Mouse (Mus musculus): ENCODE measurements at regions not wholly inside any gene's neighbourhood (a gene's known extent, or its start where the extent isn't known, plus 50 kb on each side); places are given as distances from the start of the nearest gene placed in this dataset.

- DNase-seq (ENCODE audit: low spot score in 2 of 2) = no peak
- intact Hi-C loops (cut with DNase I) = no loop called here
These were observed 205.8 kb upstream of the Kirrel3 start for GRCm38 (mm10) chr9:34279906-34280305.

GRCm38 (mm10) chr9:34280311-34281208 lies 205.1 kb upstream of the Kirrel3 start:
- intact Hi-C loops (cut with DNase I) = no loop called here

GRCm38 (mm10) chr9:34323571-34323970 lies 162.1 kb upstream of the Kirrel3 start:
- no peak for DNase-seq (ENCODE audit: low spot score in 2 of 2)
- intact Hi-C loops (cut with DNase I) = no loop called here

More at GRCm38 (mm10) chr9:34280311-34281208, 205.1 kb upstream of the Kirrel3 start:
- DNase-seq (ENCODE audit: low spot score in 2 of 2) = no peak

- no peak for DNase-seq (ENCODE audit: low spot score in 2 of 2)
- intact Hi-C loops (cut with DNase I) = no loop called here
These were observed 157.0 kb upstream of the Kirrel3 start for GRCm38 (mm10) chr9:34328723-34329122.

- intact Hi-C loops (cut with DNase I) = no loop called here
- DNase-seq (ENCODE audit: low spot score in 2 of 2) = no peak
These were observed 151.6 kb upstream of the Kirrel3 start for GRCm38 (mm10) chr9:34334112-34334511.

- intact Hi-C loops (cut with DNase I) = no loop called here
- no peak for DNase-seq (ENCODE audit: low spot score in 2 of 2)
These were observed 150.9 kb upstream of the Kirrel3 start for GRCm38 (mm10) chr9:34334555-34335468.

GRCm38 (mm10) chr9:34348442-34348841 lies 137.3 kb upstream of the Kirrel3 start:
- DNase-seq (ENCODE audit: low spot score in 2 of 2) = no peak
- intact Hi-C loops (cut with DNase I) = no loop called here

- DNase-seq (ENCODE audit: low spot score in 2 of 2) = no peak
- intact Hi-C loops (cut with DNase I) = no loop called here
These were observed 135.7 kb upstream of the Kirrel3 start for GRCm38 (mm10) chr9:34349997-34350396.

- intact Hi-C loops (cut with DNase I) = no loop called here
- no peak for DNase-seq (ENCODE audit: low spot score in 2 of 2)
These were observed 131.9 kb upstream of the Kirrel3 start for GRCm38 (mm10) chr9:34353744-34354143.

GRCm38 (mm10) chr9:34354723-34355316 lies 130.9 kb upstream of the Kirrel3 start:
- no peak for DNase-seq (ENCODE audit: low spot score in 2 of 2)
- intact Hi-C loops (cut with DNase I) = no loop called here

- intact Hi-C loops (cut with DNase I) = no loop called here
- no peak for DNase-seq (ENCODE audit: low spot score in 2 of 2)
These were observed 114.9 kb upstream of the Kirrel3 start for GRCm38 (mm10) chr9:34370686-34371398.

GRCm38 (mm10) chr9:34375187-34375586 lies 110.5 kb upstream of the Kirrel3 start:
- DNase-seq (ENCODE audit: low spot score in 2 of 2) = no peak
- intact Hi-C loops (cut with DNase I) = no loop called here

- intact Hi-C loops (cut with DNase I) = no loop called here
- no peak for DNase-seq (ENCODE audit: low spot score in 2 of 2)
These were observed 105.7 kb upstream of the Kirrel3 start for GRCm38 (mm10) chr9:34380008-34380407.

- intact Hi-C loops (cut with DNase I) = no loop called here
- no peak for DNase-seq (ENCODE audit: low spot score in 2 of 2)
These were observed 104.1 kb upstream of the Kirrel3 start for GRCm38 (mm10) chr9:34381601-34382000.

- no peak for DNase-seq (ENCODE audit: low spot score in 2 of 2)
- intact Hi-C loops (cut with DNase I) = no loop called here
These were observed 103.5 kb upstream of the Kirrel3 start for GRCm38 (mm10) chr9:34382208-34382607.

- DNase-seq (ENCODE audit: low spot score in 2 of 2) = no peak
- intact Hi-C loops (cut with DNase I) = no loop called here
These were observed 99.6 kb upstream of the Kirrel3 start for GRCm38 (mm10) chr9:34386071-34386470.

GRCm38 (mm10) chr9:34393042-34393441 lies 92.7 kb upstream of the Kirrel3 start:
- intact Hi-C loops (cut with DNase I) = no loop called here
- no peak for DNase-seq (ENCODE audit: low spot score in 2 of 2)

GRCm38 (mm10) chr9:34395839-34396804 lies 89.6 kb upstream of the Kirrel3 start:
- intact Hi-C loops (cut with DNase I) = no loop called here
- peak in 1 of 2 experiments; percentile 33 for DNase-seq (ENCODE audit: low spot score in 2 of 2)

Measured in left cerebral cortex, postnatal 14 days (tissue).